Mouse (Mus musculus) heart, adult 2 months (tissue): ENCODE results near the gene Slco4a1.

Experiments used
- CTCF ChIP-seq: fragments of 200-600 bp; IDR thresholded peaks from 2 replicates; pipeline ENCODE4 v1.8.1; 2022; ENCODE audit warnings: antibody characterized with exemption, mild to moderate bottlenecking, moderate library complexity
- EP300 ChIP-seq: fragments of 200-500 bp; IDR thresholded peaks from 2 replicates; pipeline ENCODE4 v1.6.1; 2011; ENCODE audit warnings: low read depth, low read length, control low read depth; ENCODE audit not compliant: insufficient read depth
- POLR2A ChIP-seq: fragments of 200-500 bp; IDR thresholded peaks from 2 replicates; pipeline ENCODE4 v1.6.1; 2011; ENCODE audit warnings: mild to moderate bottlenecking, low read depth, low read length, control low read depth; ENCODE audit not compliant: insufficient read depth

- no peak for TF ChIP-seq POLR2A
- no peak for TF ChIP-seq CTCF
- TF ChIP-seq EP300: no peak
Observed at GRCm38 (mm10) chr2:180500726-180501125, 44.7 kb downstream of the Slco4a1 start.
